Mouse (Mus musculus) testis, adult 2 months (tissue): ENCODE measurements around the gene P2ry6. TPM values are rescaled to one million over a fixed set of nuclear protein-coding genes. Genes with fewer than 3 reads are reported as not detected.

ENCODE experiments used
- H3K27ac ChIP-seq: fragments of 200-500 bp; 2 replicates; pipeline ENCODE4 v1.5.1; 2012; ENCODE audit warnings: low read depth, low read length; ENCODE audit not compliant: control insufficient read depth, insufficient read depth
- H3K27me3 ChIP-seq: fragments of 200-500 bp; 2 replicates; pipeline ENCODE4 v1.6.1; 2012; ENCODE audit warnings: mild to moderate bottlenecking, low read length, moderate library complexity; ENCODE audit not compliant: control insufficient read depth, insufficient read depth
- H3K36me3 ChIP-seq: fragments of 200-500 bp; 2 replicates; pipeline ENCODE4 v1.6.1; 2012; ENCODE audit warnings: mild to moderate bottlenecking, low read length; ENCODE audit not compliant: control insufficient read depth, insufficient read depth
- H3K4me1 ChIP-seq: fragments of 200-500 bp; 2 replicates; pipeline ENCODE4 v1.6.1; 2012; ENCODE audit warnings: low read length; ENCODE audit not compliant: control insufficient read depth, insufficient read depth
- H3K4me3 ChIP-seq: fragments of 200-500 bp; 2 replicates; pipeline ENCODE4 v1.5.1; 2012; ENCODE audit warnings: low read depth, mild to moderate bottlenecking, low read length, moderate library complexity, mixed read lengths; ENCODE audit not compliant: control insufficient read depth
- CTCF ChIP-seq: fragments of 200-500 bp; IDR thresholded peaks from 2 replicates; pipeline ENCODE4 v1.5.1; 2012; ENCODE audit warnings: low read depth, mild to moderate bottlenecking, inconsistent platforms, low read length, moderate library complexity; ENCODE audit not compliant: control insufficient read depth, insufficient read depth, insufficient replicate concordance
- POLR2A ChIP-seq: fragments of 200-500 bp; IDR thresholded peaks from 2 replicates; pipeline ENCODE4 v1.6.1; 2012; ENCODE audit warnings: low read depth, mild to moderate bottlenecking, inconsistent platforms, low read length, moderate library complexity; ENCODE audit not compliant: control insufficient read depth
- polyA plus RNA-seq: library from polyadenylated mRNA; depleted of rRNA; stranded (reverse); fragments of >200 nt; gene quantifications from 2 replicates; pipeline ENCODE4 v1.2.3, GENCODE M21; 2012

P2ry6 gene
- polyA plus RNA-seq, 1 experiment = 2.9 TPM

GRCm38 (mm10) chr7:100941169-100941568 is 33.3 kb downstream of the P2ry6 start:
- Histone ChIP-seq H3K27ac (no peak overlapping the region), H3K36me3 (no peaks in the 10 kb centered on the region), H3K4me1 (peaks cover 4% of the 10 kb centered on the region; the same call in 1 of the 2 replicates), H3K27me3 (no peaks in the 10 kb centered on the region), H3K4me3 (no peak overlapping the region)
- TF ChIP-seq POLR2A (no peak), CTCF (0 out of 2 replicates have a peak, but pooled peaks have one; percentile 6)

GRCm38 (mm10) chr7:100938106-100938505 is 36.3 kb downstream of the P2ry6 start:
- H3K4me1 ChIP-seq = peaks cover 4% of the 10 kb centered on the region; the same call in 1 of the 2 replicates
- H3K4me3 ChIP-seq = no peak overlapping the region
- no peak overlapping the region for H3K27ac ChIP-seq
- TF ChIP-seq POLR2A (no peak), CTCF (no peak)
- H3K36me3 ChIP-seq = no peaks in the 10 kb centered on the region
- no peaks in the 10 kb centered on the region for H3K27me3 ChIP-seq

GRCm38 (mm10) chr7:100937481-100937880 is 37.0 kb downstream of the P2ry6 start:
- Histone ChIP-seq H3K36me3 (no peaks in the 10 kb centered on the region), H3K4me3 (no peak overlapping the region), H3K27ac (no peak overlapping the region), H3K27me3 (no peaks in the 10 kb centered on the region), H3K4me1 (peaks cover 4% of the 10 kb centered on the region)
- TF ChIP-seq CTCF (no peak), POLR2A (no peak)

GRCm38 (mm10) chr7:100933520-100933919 is 40.9 kb downstream of the P2ry6 start:
- Histone ChIP-seq H3K36me3 (no peaks in the 10 kb centered on the region), H3K27me3 (no peaks in the 10 kb centered on the region), H3K4me1 (peaks cover 10% of the 10 kb centered on the region), H3K4me3 (no peak overlapping the region), H3K27ac (no peak overlapping the region)
- TF ChIP-seq CTCF (no peak), POLR2A (no peak)

- Histone ChIP-seq H3K4me1 (peaks cover 7% of the 10 kb centered on the region), H3K27ac (no peak overlapping the region), H3K27me3 (no peaks in the 10 kb centered on the region), H3K4me3 (peak overlapping the region; percentile 71), H3K36me3 (no peaks in the 10 kb centered on the region)
- TF ChIP-seq CTCF (peak; percentile 57; the same call in 1 of the 2 replicates), POLR2A (no peak)
Observed at GRCm38 (mm10) chr7:100932481-100933007, 41.9 kb downstream of the P2ry6 start.

- Histone ChIP-seq H3K27me3 (no peaks in the 10 kb centered on the region), H3K27ac (peak within 1 kb of the TSS; percentile 62), H3K4me3 (peak within 1 kb of the TSS; percentile 81), H3K4me1 (peaks cover 7% of the 10 kb centered on the region), H3K36me3 (no peaks in the 10 kb centered on the region)
- TF ChIP-seq POLR2A (peak; percentile 57; the same call in 1 of the 2 replicates), CTCF (no peak)
Observed at GRCm38 (mm10) chr7:100931926-100932480, 42.4 kb downstream of the P2ry6 start, which contains the start of gene Arhgef17. Gene Arhgef17, minus strand, starts transcription at chr7:100932107.

GRCm38 (mm10) chr7:100931316-100931925 is 43.0 kb downstream of the P2ry6 start:
- Histone ChIP-seq H3K4me1 (peaks cover 7% of the 10 kb centered on the region), H3K36me3 (no peaks in the 10 kb centered on the region), H3K27ac (peak overlapping the region; percentile 62), H3K4me3 (peak overlapping the region; percentile 81), H3K27me3 (no peaks in the 10 kb centered on the region)
- TF ChIP-seq POLR2A (no peak), CTCF (no peak)
